Mouse (Mus musculus): ENCODE measurements around the gene Plekha7. TPM values are rescaled to one million over a fixed set of nuclear protein-coding genes. Genes with fewer than 3 reads are reported as not detected.
A peak's percentile ranks its signal among the peaks of the same experiment; 100 is the strongest.

Plekha7 gene
- polyA plus RNA-seq, 1 experiment from 2014 or later, result 6.5 TPM

- H3K27ac ChIP-seq, result no peak overlapping the region
- H3K4me2 ChIP-seq, result no peak overlapping the region
- no peak for ATAC-seq (ENCODE audit: low FRiP score)
These were observed 117.0 kb downstream of the Plekha7 start for GRCm38 (mm10) chr7:116191138-116191537.

GRCm38 (mm10) chr7:116189708-116190107 lies 118.5 kb downstream of the Plekha7 start:
- Histone ChIP-seq H3K9ac (no peak overlapping the region), H3K4me3 (no peak overlapping the region), H3K4me1 (replicated peaks) (peaks cover 38% of the 10 kb centered on the region), H3K4me2 (no peak overlapping the region), H3K9me3 (no peaks in the 10 kb centered on the region), H3K27me3 (no peaks in the 10 kb centered on the region), H3K36me3 (no peaks in the 10 kb centered on the region), H3K27ac (no peak overlapping the region)
- WGBS, result 61% methylated on average over 9 of the region's 9 CpGs
- no peak for ATAC-seq (ENCODE audit: low FRiP score)

More at GRCm38 (mm10) chr7:116191138-116191537, 117.0 kb downstream of the Plekha7 start:
- no peaks in the 10 kb centered on the region for H3K36me3 ChIP-seq
- 27% methylated on average over 3 of the region's 3 CpGs for WGBS
- H3K9ac ChIP-seq, result no peak overlapping the region
- H3K9me3 ChIP-seq, result no peaks in the 10 kb centered on the region
- no peak overlapping the region for H3K4me3 ChIP-seq
- peaks cover 25% of the 10 kb centered on the region for H3K4me1 ChIP-seq (replicated peaks)
- no peaks in the 10 kb centered on the region for H3K27me3 ChIP-seq

- no peak overlapping the region for H3K4me2 ChIP-seq
- H3K36me3 ChIP-seq, result no peaks in the 10 kb centered on the region
- 93% methylated on average over 5 of the region's 5 CpGs for WGBS
- H3K9ac ChIP-seq, result no peak overlapping the region
- H3K27me3 ChIP-seq, result no peaks in the 10 kb centered on the region
- no peak overlapping the region for H3K4me3 ChIP-seq
- peaks cover 50% of the 10 kb centered on the region for H3K4me1 ChIP-seq (replicated peaks)
- ATAC-seq (ENCODE audit: low FRiP score), result no peak
- H3K9me3 ChIP-seq, result no peaks in the 10 kb centered on the region
- H3K27ac ChIP-seq, result no peak overlapping the region
These were observed 119.8 kb downstream of the Plekha7 start for GRCm38 (mm10) chr7:116188391-116188790.

- H3K4me1 ChIP-seq (replicated peaks), result peaks cover 51% of the 10 kb centered on the region
- no peak overlapping the region for H3K4me2 ChIP-seq
- H3K4me3 ChIP-seq, result no peak overlapping the region
- 88% methylated on average over 3 of the region's 3 CpGs for WGBS
- no peaks in the 10 kb centered on the region for H3K27me3 ChIP-seq
- no peak overlapping the region for H3K9ac ChIP-seq
- H3K9me3 ChIP-seq, result no peaks in the 10 kb centered on the region
- no peak overlapping the region for H3K27ac ChIP-seq
- no peak for ATAC-seq (ENCODE audit: low FRiP score)
- no peaks in the 10 kb centered on the region for H3K36me3 ChIP-seq
These were observed 120.7 kb downstream of the Plekha7 start for GRCm38 (mm10) chr7:116187521-116187920.

- WGBS, result 88% methylated on average over 1 of the region's 1 CpGs
- H3K27me3 ChIP-seq, result no peaks in the 10 kb centered on the region
- no peak for ATAC-seq (ENCODE audit: low FRiP score)
- H3K4me1 ChIP-seq (replicated peaks), result peaks cover 51% of the 10 kb centered on the region
- no peak overlapping the region for H3K27ac ChIP-seq
- no peak overlapping the region for H3K9ac ChIP-seq
- H3K4me2 ChIP-seq, result no peak overlapping the region
- H3K4me3 ChIP-seq, result no peak overlapping the region
- H3K9me3 ChIP-seq, result no peaks in the 10 kb centered on the region
- no peaks in the 10 kb centered on the region for H3K36me3 ChIP-seq
These were observed 121.3 kb downstream of the Plekha7 start for GRCm38 (mm10) chr7:116186847-116187246.

GRCm38 (mm10) chr7:116186156-116186555 lies 122.0 kb downstream of the Plekha7 start:
- no peak overlapping the region for H3K4me3 ChIP-seq
- H3K4me2 ChIP-seq, result no peak overlapping the region
- H3K9me3 ChIP-seq, result no peaks in the 10 kb centered on the region
- no peaks in the 10 kb centered on the region for H3K27me3 ChIP-seq
- ATAC-seq (ENCODE audit: low FRiP score), result no peak
- H3K4me1 ChIP-seq (replicated peaks), result peaks cover 48% of the 10 kb centered on the region
- WGBS, result 35% methylated on average over 5 of the region's 5 CpGs
- H3K27ac ChIP-seq, result no peak overlapping the region
- no peaks in the 10 kb centered on the region for H3K36me3 ChIP-seq
- H3K9ac ChIP-seq, result no peak overlapping the region

GRCm38 (mm10) chr7:116184358-116185057 lies 123.7 kb downstream of the Plekha7 start:
- peak overlapping the region; percentile 56; the same call in 1 of the 2 replicates for H3K27ac ChIP-seq
- H3K4me1 ChIP-seq (replicated peaks), result peaks cover 37% of the 10 kb centered on the region
- peak; percentile 54 for ATAC-seq (ENCODE audit: low FRiP score)
- peak overlapping the region; percentile 46; the same call in 1 of the 2 replicates for H3K9ac ChIP-seq
- H3K4me2 ChIP-seq, result no peak overlapping the region
- no peak overlapping the region for H3K4me3 ChIP-seq
- 9% methylated on average over 11 of the region's 11 CpGs for WGBS
- H3K9me3 ChIP-seq, result no peaks in the 10 kb centered on the region
- H3K36me3 ChIP-seq, result no peaks in the 10 kb centered on the region
- no peaks in the 10 kb centered on the region for H3K27me3 ChIP-seq

GRCm38 (mm10) chr7:116182451-116182850 lies 125.7 kb downstream of the Plekha7 start:
- H3K27me3 ChIP-seq, result no peaks in the 10 kb centered on the region
- H3K36me3 ChIP-seq, result no peaks in the 10 kb centered on the region
- H3K4me3 ChIP-seq, result no peak overlapping the region
- no peak overlapping the region for H3K9ac ChIP-seq
- no peak for ATAC-seq (ENCODE audit: low FRiP score)
- H3K9me3 ChIP-seq, result no peaks in the 10 kb centered on the region
- H3K27ac ChIP-seq, result no peak overlapping the region
- WGBS, result 94% methylated on average over 1 of the region's 1 CpGs
- H3K4me2 ChIP-seq, result no peak overlapping the region
- H3K4me1 ChIP-seq (replicated peaks), result peaks cover 36% of the 10 kb centered on the region

GRCm38 (mm10) chr7:116181444-116181946 lies 126.7 kb downstream of the Plekha7 start:
- Histone ChIP-seq H3K27ac (no peak overlapping the region), H3K36me3 (no peaks in the 10 kb centered on the region), H3K9me3 (no peaks in the 10 kb centered on the region), H3K27me3 (no peaks in the 10 kb centered on the region), H3K4me1 (replicated peaks) (peaks cover 30% of the 10 kb centered on the region), H3K9ac (no peak overlapping the region), H3K4me3 (no peak overlapping the region), H3K4me2 (no peak overlapping the region)
- 89% methylated on average over 5 of the region's 5 CpGs for WGBS
- ATAC-seq (ENCODE audit: low FRiP score), result no peak

GRCm38 (mm10) chr7:116178916-116179315 lies 129.3 kb downstream of the Plekha7 start:
- no peak for ATAC-seq (ENCODE audit: low FRiP score)
- H3K9ac ChIP-seq, result no peak overlapping the region
- 91% methylated on average over 3 of the region's 3 CpGs for WGBS

GRCm38 (mm10) chr7:116172774-116173173 lies 135.4 kb downstream of the Plekha7 start:
- no peaks in the 10 kb centered on the region for H3K27me3 ChIP-seq
- no peak for ATAC-seq (ENCODE audit: low FRiP score)
- H3K9me3 ChIP-seq, result no peaks in the 10 kb centered on the region
- no peak overlapping the region for H3K27ac ChIP-seq
- no peaks in the 10 kb centered on the region for H3K36me3 ChIP-seq
- H3K4me3 ChIP-seq, result no peak overlapping the region
- WGBS, result 60% methylated on average over 10 of the region's 10 CpGs
- H3K4me1 ChIP-seq (replicated peaks), result 0 out of 2 replicates have a peak, but pooled peaks cover 6% of the 10 kb centered on the region
- H3K9ac ChIP-seq, result no peak overlapping the region
- no peak overlapping the region for H3K4me2 ChIP-seq

More at GRCm38 (mm10) chr7:116178916-116179315, 129.3 kb downstream of the Plekha7 start:
- Histone ChIP-seq H3K4me1 (replicated peaks) (peaks cover 6% of the 10 kb centered on the region), H3K36me3 (no peaks in the 10 kb centered on the region), H3K9me3 (no peaks in the 10 kb centered on the region), H3K4me2 (no peak overlapping the region), H3K27ac (no peak overlapping the region), H3K27me3 (no peaks in the 10 kb centered on the region), H3K4me3 (no peak overlapping the region)

- ATAC-seq (ENCODE audit: low FRiP score), result no peak
- H3K9me3 ChIP-seq, result no peaks in the 10 kb centered on the region
- no peak overlapping the region for H3K9ac ChIP-seq
- 0 out of 2 replicates have a peak, but pooled peaks cover 6% of the 10 kb centered on the region for H3K4me1 ChIP-seq (replicated peaks)
- no peak overlapping the region for H3K4me3 ChIP-seq
- no peak overlapping the region for H3K27ac ChIP-seq
- no peaks in the 10 kb centered on the region for H3K36me3 ChIP-seq
- H3K4me2 ChIP-seq, result no peak overlapping the region
- no peaks in the 10 kb centered on the region for H3K27me3 ChIP-seq
- 91% methylated on average over 4 of the region's 4 CpGs for WGBS
These were observed 138.8 kb downstream of the Plekha7 start for GRCm38 (mm10) chr7:116169426-116169825.

- H3K4me1 ChIP-seq (replicated peaks), result 0 out of 2 replicates have a peak, but pooled peaks cover 6% of the 10 kb centered on the region
- H3K9me3 ChIP-seq, result no peaks in the 10 kb centered on the region
- H3K9ac ChIP-seq, result no peak overlapping the region
- no peaks in the 10 kb centered on the region for H3K27me3 ChIP-seq
- 93% methylated on average over 7 of the region's 7 CpGs for WGBS
- no peaks in the 10 kb centered on the region for H3K36me3 ChIP-seq
- H3K4me3 ChIP-seq, result no peak overlapping the region
- H3K4me2 ChIP-seq, result no peak overlapping the region
- ATAC-seq (ENCODE audit: low FRiP score), result no peak
- no peak overlapping the region for H3K27ac ChIP-seq
These were observed 140.0 kb downstream of the Plekha7 start for GRCm38 (mm10) chr7:116168224-116168623.

Data from hindbrain, embryonic 13.5 days (tissue).